Mouse (Mus musculus) cerebellum, postnatal 36 days (tissue): ENCODE results near the gene Atrnl1.
A peak's percentile ranks its signal among the peaks of the same experiment; 100 is the strongest.
"Not testable (repeated sequence)": the region's sequence is repeated elsewhere in the genome, so short reads cannot be mapped to it uniquely, and the experiment has no call there.

Source experiments
- DNase-seq, 2 experiments: peaks; one replicate each; pipeline ENCODE4 v3.0.0; 2021 to 2022; ENCODE audit warnings: mixed read lengths in 2 of 2

The Atrnl1 gene

DNA sequence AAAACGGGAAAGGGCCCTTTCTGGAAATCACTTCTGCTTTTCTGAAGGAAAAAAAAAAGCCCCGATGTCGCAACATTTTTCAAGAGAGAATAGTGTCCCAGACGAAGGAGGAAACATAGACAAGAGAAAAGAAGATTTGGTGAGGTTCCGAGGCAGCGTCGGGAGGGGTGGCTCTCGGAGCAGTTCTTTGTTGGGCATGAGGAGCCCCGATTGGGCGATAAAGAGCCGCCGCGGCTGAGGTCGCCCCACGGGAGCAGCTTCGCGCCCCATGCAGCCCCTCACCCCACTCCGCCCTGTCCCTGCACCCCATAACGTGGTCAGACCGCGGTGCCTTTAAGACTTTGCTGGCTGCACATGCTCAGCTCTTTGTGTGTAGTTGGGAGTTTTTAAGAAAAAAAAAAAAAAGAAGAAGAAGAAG lies 767 bp upstream of the Atrnl1 start:
- DNase-seq = no peak

- peak; percentile 26 to 27 for DNase-seq
Observed at GRCm38 (mm10) chr19:57611291-57612178, 701 bp downstream of the Atrnl1 start.

DNA sequence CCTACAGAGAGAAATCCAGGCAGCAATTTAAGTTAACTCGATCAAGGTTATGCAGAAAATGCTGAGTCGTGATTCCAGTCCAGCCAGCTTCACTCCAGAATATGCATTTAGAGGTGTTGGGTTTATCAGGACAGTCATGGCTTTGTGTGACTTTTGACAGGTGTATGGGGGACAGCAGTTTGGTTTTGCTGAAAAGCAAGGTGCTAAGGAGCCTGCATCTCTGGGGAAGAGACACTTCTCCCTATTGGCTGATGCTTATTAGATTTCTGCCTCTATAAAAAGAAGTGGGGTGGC lies 1.3 kb downstream of the Atrnl1 start:
- no peak for DNase-seq

- no peak for DNase-seq
Observed at GRCm38 (mm10) chr19:57615972-57616621, 5.3 kb downstream of the Atrnl1 start.

GRCm38 (mm10) chr19:57619088-57619487 lies 8.3 kb downstream of the Atrnl1 start:
- DNase-seq = no peak

DNA sequence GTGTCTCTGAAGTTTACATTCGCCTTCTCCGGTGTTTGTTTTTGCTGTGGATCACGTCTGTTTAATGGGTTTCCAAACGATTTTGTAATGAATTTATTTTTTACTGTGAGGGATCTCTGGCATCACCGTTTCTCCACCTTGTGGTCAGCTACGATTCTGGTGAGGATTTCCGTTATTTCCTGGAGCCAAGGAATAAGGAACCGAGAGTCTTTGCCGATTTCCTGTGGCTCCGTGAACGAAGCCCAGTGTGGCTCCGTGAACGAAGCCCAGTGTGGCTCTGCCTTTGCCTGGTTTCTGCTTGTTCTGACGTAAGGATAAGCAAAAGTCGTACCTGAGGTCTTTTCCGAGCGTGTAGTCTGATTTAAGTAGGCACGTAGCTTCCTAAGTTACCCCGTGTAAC lies 11.0 kb downstream of the Atrnl1 start:
- no peak for DNase-seq

- no peak for DNase-seq
Observed at GRCm38 (mm10) chr19:57625738-57626137, 14.9 kb downstream of the Atrnl1 start.

GRCm38 (mm10) chr19:57627251-57627650 lies 16.4 kb downstream of the Atrnl1 start:
- no peak for DNase-seq

DNA sequence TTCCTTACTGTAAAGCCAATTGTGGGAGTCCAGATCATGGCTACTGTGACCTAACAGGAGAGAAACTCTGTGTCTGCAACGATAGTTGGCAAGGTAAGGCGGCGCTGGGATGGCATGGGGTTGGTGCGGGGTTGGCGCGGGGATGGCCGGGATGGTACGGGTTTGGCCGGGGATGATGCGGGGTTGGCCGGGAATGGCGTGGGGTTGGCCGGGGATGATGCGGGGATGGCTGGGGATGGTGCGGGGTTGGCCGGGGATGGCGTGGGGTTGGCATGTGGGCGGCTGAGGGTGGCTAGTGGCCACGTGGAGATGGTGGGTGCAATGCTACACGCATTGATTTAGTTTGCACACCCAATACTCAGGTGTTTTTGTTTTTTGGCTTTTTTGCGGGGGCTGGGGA lies 31.7 kb downstream of the Atrnl1 start:
- peak in 1 of 2 experiments; percentile 9 for DNase-seq

DNA sequence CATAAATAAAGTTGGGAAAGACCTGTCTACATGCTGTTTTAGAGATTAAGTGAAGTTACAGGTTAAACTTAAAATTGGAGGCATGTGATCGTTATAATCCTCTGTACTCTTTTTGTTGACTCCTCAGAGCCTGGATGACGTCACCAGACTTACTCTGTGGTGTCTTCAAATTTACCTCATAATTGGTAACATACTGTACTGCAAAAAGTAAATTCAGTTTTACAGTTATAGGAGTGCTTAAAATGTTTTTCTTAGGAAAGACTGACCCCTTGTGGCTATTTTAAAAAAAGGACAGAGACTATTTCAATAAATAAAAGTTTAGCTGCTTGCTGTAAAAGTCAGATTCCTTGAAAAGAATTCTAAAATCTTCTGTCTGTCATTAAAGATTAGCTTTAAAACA lies 32.1 kb downstream of the Atrnl1 start:
- peak in 1 of 2 experiments; percentile 5 for DNase-seq

GRCm38 (mm10) chr19:57648202-57648943 lies 37.5 kb downstream of the Atrnl1 start:
- no peak for DNase-seq

GRCm38 (mm10) chr19:57648944-57649271 lies 38.1 kb downstream of the Atrnl1 start:
- no peak for DNase-seq

- peak; percentile 54 to 63 for DNase-seq
Observed at GRCm38 (mm10) chr19:57655083-57655482, 44.2 kb downstream of the Atrnl1 start.

DNA sequence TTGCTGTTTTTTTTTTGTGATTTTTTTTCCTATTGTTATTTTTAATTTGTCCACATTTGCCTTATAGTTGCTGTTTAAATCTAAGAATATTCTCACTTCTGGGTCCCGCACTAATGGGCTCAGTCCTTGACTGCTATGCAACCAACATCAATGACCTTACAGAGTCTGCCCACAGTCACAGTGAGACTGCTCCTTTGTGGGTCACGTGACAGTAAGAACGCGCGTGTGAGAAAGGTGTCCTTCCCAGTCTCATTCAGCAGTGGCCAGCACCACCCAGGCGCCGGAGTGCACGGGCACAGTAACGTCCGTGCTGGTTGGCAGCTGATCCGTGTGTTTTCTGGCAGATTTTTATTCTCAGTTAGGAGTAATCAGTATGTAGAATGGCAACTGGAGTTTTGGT lies 44.7 kb downstream of the Atrnl1 start:
- DNase-seq = no peak

- no peak for DNase-seq
Observed at GRCm38 (mm10) chr19:57657426-57658087, 46.7 kb downstream of the Atrnl1 start.

DNA sequence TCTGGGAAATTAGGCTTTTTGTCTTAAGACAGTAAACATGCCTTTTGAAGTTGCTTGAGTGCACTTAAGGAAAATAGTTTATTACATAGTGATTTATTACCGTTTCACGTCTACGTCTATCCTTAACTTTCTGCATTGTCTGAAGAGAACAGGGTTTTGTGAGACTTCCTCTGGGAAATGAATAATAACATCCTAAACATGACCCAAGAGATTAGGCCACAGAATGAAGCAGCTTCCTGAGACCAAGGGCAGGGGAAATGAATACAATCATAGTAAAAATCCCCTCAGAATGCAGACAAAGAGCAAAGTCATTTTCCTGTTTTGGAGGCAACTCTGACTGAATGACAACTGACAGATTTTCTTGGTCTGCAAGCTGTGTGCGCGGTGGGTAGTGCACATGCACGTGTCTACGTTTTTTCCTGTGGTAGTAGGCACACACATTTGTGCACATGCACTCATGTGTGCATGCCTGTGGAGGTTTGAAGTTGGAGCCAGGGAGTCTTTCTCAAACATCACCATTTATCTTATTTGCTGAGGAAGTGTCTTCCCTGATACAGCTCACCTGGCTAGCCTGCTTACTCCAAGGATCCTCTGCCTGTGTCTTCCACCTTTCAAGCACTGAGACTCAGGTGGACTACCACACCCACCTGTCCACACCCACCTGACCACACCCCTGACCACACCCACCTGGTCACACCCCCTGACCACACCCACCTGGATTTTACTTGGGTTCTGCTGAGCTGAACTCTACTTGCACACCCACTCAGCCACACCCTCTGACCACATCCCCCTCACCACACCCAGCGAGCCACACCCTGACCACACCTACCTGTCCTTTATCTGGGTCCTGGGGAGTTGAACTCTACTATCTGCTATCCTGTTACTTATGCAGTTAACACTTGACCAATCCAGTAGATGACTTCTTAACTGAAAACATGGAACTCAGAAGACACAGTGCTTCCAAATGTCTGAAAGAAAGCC lies 47.6 kb downstream of the Atrnl1 start:
- no peak for DNase-seq

DNA sequence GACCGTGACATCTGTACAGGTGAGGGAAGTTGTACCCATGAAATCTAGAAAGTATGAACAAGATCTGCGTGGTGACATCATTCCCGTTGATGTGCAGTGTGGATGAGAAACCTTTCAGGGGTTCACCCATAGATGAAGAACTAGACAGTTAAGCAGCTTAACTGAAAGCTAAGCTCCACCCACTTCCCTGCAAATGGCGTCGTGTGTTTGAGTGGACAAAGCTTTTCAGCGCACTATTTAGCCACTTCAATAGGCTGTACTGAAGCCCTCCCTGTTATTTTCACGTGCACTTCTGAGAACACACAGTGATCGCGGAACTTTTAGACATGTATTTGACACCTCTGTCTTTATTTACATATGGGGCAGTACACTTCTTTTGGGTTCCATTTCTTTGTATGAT lies 56.2 kb downstream of the Atrnl1 start:
- no peak for DNase-seq

GRCm38 (mm10) chr19:57667946-57668345 lies 57.1 kb downstream of the Atrnl1 start:
- DNase-seq = no peak

DNA sequence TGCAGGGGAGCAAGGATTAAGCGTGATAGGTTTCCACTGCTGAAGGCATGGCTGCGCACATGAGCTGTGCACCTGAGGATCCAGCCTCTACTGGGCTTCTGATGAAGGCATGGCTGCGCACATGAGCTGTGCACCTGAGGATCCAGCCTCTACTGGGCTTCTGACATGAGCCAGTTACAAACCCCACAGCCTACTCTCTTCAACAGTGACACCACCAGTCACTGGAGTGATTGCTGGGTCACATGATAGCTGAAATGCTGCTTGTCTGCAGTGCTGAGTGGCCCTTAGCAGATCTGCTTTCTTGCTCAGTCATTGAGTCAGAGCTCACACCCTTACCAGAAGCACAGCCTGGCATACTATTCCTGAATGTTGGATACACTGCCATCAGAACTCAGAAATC lies 68.6 kb downstream of the Atrnl1 start:
- no peak for DNase-seq

GRCm38 (mm10) chr19:57686596-57686995 lies 75.8 kb downstream of the Atrnl1 start:
- no peak for DNase-seq

DNA sequence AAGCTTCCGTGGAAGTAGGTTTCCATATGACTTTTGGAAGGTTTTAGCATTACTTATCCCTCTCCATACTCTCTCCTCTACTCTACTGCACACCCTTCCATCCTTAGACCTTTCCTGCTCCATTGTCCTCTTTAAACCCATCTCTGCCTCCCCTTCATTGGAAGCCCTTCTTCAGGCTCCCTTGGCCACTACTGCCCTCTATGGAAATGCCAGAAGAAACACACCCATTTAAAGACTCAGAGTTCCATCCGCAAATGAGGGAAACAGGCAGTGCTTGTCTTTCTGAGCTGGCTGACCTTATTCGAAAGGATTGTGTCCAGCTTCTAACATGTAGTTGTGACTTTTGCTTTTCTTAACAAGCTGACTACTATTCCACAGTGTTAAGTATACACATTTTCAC lies 81.7 kb downstream of the Atrnl1 start:
- no peak for DNase-seq

DNA sequence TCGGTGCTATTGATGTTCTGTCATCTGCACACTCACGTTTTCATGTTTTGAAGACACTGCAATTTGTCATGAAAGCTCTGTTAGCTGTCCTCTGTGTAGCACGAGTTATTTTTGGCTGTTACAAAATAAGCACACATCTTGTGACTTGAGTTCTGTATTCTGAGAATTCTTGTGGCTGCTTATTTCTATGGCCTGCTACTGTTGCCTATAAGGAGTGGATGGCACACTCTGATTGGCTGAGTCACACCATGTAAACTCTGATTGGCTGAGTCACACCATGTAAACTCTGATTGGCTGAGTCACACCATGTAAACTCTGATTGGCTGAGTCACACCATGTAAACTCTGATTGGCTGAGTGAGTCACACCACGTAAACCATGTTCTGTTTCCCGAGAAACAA lies 85.9 kb downstream of the Atrnl1 start:
- not testable (repeated sequence) for DNase-seq
